Mouse (Mus musculus) liver, adult 2 months (tissue): Measurements from ENCODE around the gene Fgfr2. TPM values are rescaled to one million over a fixed set of nuclear protein-coding genes. Genes with fewer than 3 reads are reported as not detected.

Experiments used
- DNase-seq: peaks from one replicate; pipeline ENCODE4 v3.0.0-alpha.2; 2011; ENCODE audit warnings: low read depth, low spot score; ENCODE audit errors: extremely low read depth
- H3K27ac ChIP-seq: fragments of 200-500 bp; replicated peaks from 2 replicates; pipeline ENCODE4 v1.5.1; 2012; ENCODE audit warnings: low read depth, mild to moderate bottlenecking, control low read depth, inconsistent platforms, low read length; ENCODE audit not compliant: insufficient read depth
- H3K27me3 ChIP-seq: fragments of 200-500 bp; 2 replicates; pipeline ENCODE4 v1.6.1; 2012; ENCODE audit warnings: mild to moderate bottlenecking, moderate library complexity, low read length, inconsistent platforms; ENCODE audit not compliant: control insufficient read depth, insufficient read depth
- H3K36me3 ChIP-seq: fragments of 200-500 bp; 2 replicates; pipeline ENCODE4 v1.6.1; 2012; ENCODE audit warnings: low read length, inconsistent platforms; ENCODE audit not compliant: control insufficient read depth, insufficient read depth
- H3K4me1 ChIP-seq: fragments of 200-500 bp; 2 replicates; pipeline ENCODE4 v1.6.1; 2011; ENCODE audit warnings: low read length; ENCODE audit not compliant: control insufficient read depth, insufficient read depth
- H3K4me3 ChIP-seq: fragments of 200-500 bp; 2 replicates; pipeline ENCODE4 v1.5.1; 2011; ENCODE audit warnings: low read depth, mild to moderate bottlenecking, control low read depth, low read length, moderate library complexity; ENCODE audit not compliant: insufficient read depth
- H3K79me2 ChIP-seq: fragments of 200-500 bp; 2 replicates; pipeline ENCODE4 v1.6.1; 2012; ENCODE audit warnings: inconsistent platforms, mild to moderate bottlenecking, low read length, moderate library complexity; ENCODE audit not compliant: control insufficient read depth, insufficient read depth
- H3K9ac ChIP-seq: fragments of 200-500 bp; 2 replicates; pipeline ENCODE4 v1.6.1; 2012; ENCODE audit warnings: low read depth, mild to moderate bottlenecking, control low read depth, inconsistent platforms, low read length
- CTCF ChIP-seq: fragments of 200-500 bp; IDR thresholded peaks from 2 replicates; pipeline ENCODE4 v1.5.1; 2011; ENCODE audit warnings: low read depth, low read length, control low read depth
- POLR2A ChIP-seq: fragments of 200-500 bp; IDR thresholded peaks from 2 replicates; pipeline ENCODE4 v1.6.1; 2011; ENCODE audit warnings: low read length, control low read depth; ENCODE audit not compliant: insufficient read depth; ENCODE audit errors: extremely low read depth
- WGBS: fragments of 180-500 bp; shearing (Covaris S2); methylation state at CpG from one replicate; pipeline ENCODE4 v1.1.7; 2018; 5-methylcytosine and 5-hydroxymethylcytosine counted together
- polyA plus RNA-seq: library from polyadenylated mRNA; depleted of rRNA; stranded (reverse); fragments of >200 nt; gene quantifications from 2 replicates; pipeline ENCODE4 v1.2.3, GENCODE M21; 2012
- total RNA-seq: library from RNA; depleted of rRNA; stranded (reverse); fragments of >200 nt; gene quantifications from 2 replicates; pipeline ENCODE4 v1.2.3, GENCODE M21; 2014

Gene Fgfr2
- total and polyA plus RNA-seq, 2 experiments = 16.7 to 35.2 TPM

DNA sequence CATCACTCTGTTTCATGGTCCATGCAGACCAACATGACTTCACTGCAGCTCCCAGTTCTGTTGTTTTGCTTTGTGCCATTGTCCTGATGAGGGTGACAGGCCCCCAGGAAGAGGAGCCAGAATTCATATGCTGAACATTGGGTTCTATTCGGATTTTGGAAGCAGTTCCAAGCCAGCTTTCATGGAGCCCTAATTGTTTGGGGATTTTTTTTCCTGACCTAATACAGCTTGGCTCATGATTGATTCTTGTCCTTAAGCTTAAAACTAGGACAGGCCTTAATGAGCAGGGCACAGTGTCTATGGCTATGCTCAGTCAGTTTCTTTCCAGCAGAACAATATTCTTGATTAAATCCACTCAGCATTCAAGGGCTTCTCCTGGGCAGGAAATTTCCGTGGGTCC lies 2204.9 kb downstream of the Fgfr2 start:
- 81% methylated on average over 2 of the region's 2 CpGs for WGBS
- H3K4me1 ChIP-seq = no peaks in the 10 kb centered on the region
- no peak for TF ChIP-seq CTCF
- DNase-seq = no peak
- H3K36me3 ChIP-seq = no peaks in the 10 kb centered on the region
- no peaks in the 10 kb centered on the region for H3K27me3 ChIP-seq
- no peak overlapping the region for H3K9ac ChIP-seq
- H3K4me3 ChIP-seq = no peak overlapping the region
- H3K27ac ChIP-seq = no peak overlapping the region
- H3K79me2 ChIP-seq = no peaks in the 10 kb centered on the region

DNA sequence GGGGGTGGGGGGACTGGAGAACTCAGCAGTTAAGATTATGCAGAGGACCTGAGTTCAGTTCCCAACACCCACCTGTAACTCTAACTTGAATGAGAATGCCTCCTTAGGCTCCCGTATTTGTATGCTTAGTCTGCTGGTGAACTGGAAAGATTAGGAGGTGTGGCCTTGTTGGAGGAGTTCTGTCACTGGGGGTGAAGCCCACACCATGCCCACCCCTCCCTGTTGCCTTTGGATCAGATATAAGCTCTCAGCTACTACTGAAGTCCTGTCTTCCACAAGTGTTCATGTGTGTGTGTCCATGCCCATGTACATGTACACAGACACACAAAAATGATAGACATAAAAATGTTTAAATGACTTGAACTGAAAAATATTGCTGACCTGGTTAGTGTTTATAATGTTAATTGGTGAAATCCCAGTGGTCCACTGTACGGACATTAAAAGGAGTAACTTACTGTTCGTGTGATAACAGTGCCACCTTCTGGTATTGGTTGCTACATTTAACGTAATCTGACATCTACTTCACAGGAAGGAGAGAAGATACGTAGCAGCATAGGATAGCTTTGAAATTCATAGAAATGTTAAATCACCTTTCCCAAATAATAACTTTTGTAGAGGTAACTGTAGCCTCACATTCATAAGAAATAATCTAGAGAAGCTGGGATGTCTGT lies 2208.3 kb downstream of the Fgfr2 start:
- WGBS = 43% methylated on average over 5 of the region's 5 CpGs
- peak; percentile 58 for DNase-seq
- peaks cover 16% of the 10 kb centered on the region; the same call in 1 of the 2 replicates for H3K36me3 ChIP-seq
- no peaks in the 10 kb centered on the region for H3K4me1 ChIP-seq
- no peaks in the 10 kb centered on the region for H3K79me2 ChIP-seq
- no peak overlapping the region for H3K4me3 ChIP-seq
- no peaks in the 10 kb centered on the region for H3K27me3 ChIP-seq
- no peak overlapping the region for H3K9ac ChIP-seq
- H3K27ac ChIP-seq = no peak overlapping the region
- TF ChIP-seq POLR2A (no peak), CTCF (peak; percentile 73)

- no peak for DNase-seq
- Histone ChIP-seq H3K4me3 (no peak overlapping the region), H3K27ac (no peak overlapping the region), H3K9ac (no peak overlapping the region), H3K4me1 (no peaks in the 10 kb centered on the region), H3K36me3 (peaks cover 34% of the 10 kb centered on the region), H3K79me2 (no peaks in the 10 kb centered on the region), H3K27me3 (no peaks in the 10 kb centered on the region)
- TF ChIP-seq POLR2A = no peak
- TF ChIP-seq CTCF = no peak
- WGBS = 96% methylated on average over 14 of the region's 14 CpGs
These were observed 2212.3 kb downstream of the Fgfr2 start for GRCm38 (mm10) chr7:130910841-130911240.

- H3K27me3 ChIP-seq = no peaks in the 10 kb centered on the region
- WGBS = 71% methylated on average over 13 of the region's 13 CpGs
These were observed 2218.4 kb downstream of the Fgfr2 start for GRCm38 (mm10) chr7:130904571-130905365.

DNA sequence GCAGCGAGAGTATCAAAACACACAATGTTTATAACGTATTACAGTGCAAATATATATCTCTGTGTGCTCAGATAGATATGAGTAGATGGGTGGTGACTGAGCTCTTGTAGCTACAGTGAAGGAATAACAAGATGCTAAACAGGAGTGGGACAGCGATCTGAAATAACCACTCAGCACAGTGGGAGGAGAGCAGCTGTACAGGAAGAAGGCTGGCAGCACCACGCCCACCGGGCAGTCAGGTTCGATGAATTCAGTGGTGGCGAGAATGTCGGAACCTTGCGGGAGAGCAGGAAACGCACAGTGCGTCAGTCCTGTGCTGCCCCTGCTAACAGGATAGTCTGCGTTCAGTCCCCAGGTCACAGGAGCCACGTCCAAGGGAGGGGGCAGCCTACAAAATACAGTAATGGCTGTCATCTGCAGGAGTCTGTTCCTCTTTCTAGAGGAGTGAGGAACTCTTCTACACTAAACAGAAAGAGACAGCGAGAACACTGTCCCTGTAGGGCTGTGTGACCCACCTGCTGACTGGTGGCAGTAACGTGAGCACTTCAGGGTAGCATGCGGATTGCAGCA lies 2219.6 kb downstream of the Fgfr2 start:
- TF ChIP-seq POLR2A (no peak), CTCF (no peak)
- Histone ChIP-seq H3K36me3 (peaks cover 26% of the 10 kb centered on the region; the same call in 1 of the 2 replicates), H3K4me1 (no peaks in the 10 kb centered on the region), H3K9ac (no peak overlapping the region), H3K4me3 (peak overlapping the region; percentile 1), H3K27ac (no peak overlapping the region), H3K79me2 (no peaks in the 10 kb centered on the region), H3K27me3 (no peaks in the 10 kb centered on the region)
- 89% methylated on average over 16 of the region's 16 CpGs for WGBS
- DNase-seq = no peak

More at GRCm38 (mm10) chr7:130904571-130905365, 2218.4 kb downstream of the Fgfr2 start:
- Histone ChIP-seq H3K27ac (no peak overlapping the region), H3K79me2 (no peaks in the 10 kb centered on the region), H3K9ac (no peak overlapping the region), H3K36me3 (peaks cover 32% of the 10 kb centered on the region), H3K4me1 (no peaks in the 10 kb centered on the region), H3K4me3 (no peak overlapping the region)
- TF ChIP-seq POLR2A (no peak), CTCF (no peak)
- no peak for DNase-seq

DNA sequence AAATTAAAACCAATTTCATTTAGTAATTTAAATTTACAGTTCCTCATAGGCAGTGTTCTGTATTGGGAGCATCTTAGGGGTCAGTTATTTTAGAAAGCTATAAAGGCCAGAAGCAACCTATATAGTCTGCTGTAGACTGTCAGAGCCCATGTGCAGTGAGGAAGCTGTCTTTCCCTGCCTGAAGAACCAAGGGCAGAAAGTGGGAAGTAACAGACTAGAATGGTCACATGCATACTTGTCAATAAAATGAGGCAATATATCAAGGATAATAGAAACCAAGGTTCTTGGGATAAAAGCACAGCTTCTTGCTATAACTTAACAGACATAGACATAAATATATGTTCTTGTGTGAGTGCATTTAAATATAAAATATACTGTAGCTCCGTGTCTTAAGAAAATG lies 2220.2 kb downstream of the Fgfr2 start:
- Histone ChIP-seq H3K36me3 (peaks cover 23% of the 10 kb centered on the region; the same call in 1 of the 2 replicates), H3K4me3 (no peak overlapping the region), H3K27me3 (no peaks in the 10 kb centered on the region), H3K27ac (no peak overlapping the region), H3K79me2 (no peaks in the 10 kb centered on the region), H3K9ac (no peak overlapping the region), H3K4me1 (no peaks in the 10 kb centered on the region)
- 89% methylated on average over 1 of the region's 1 CpGs for WGBS
- no peak for TF ChIP-seq POLR2A
- TF ChIP-seq CTCF = no peak
- peak; percentile 9 for DNase-seq
